Mouse (Mus musculus) hindbrain, embryonic 13.5 days (tissue): ENCODE measurements around the gene Gnai2. TPM values are rescaled to one million over a fixed set of nuclear protein-coding genes. Genes with fewer than 3 reads are reported as not detected.

Experiments
- ATAC-seq: fragments of 200-750 bp; cut with Nextera tagmentation; 2 replicates; pipeline ENCODE4 v1.8.0; 2017; ENCODE audit warnings: moderate TSS enrichment; ENCODE audit not compliant: low FRiP score
- H3K27ac ChIP-seq: fragments of 300-500 bp; sonication (generic); 2 replicates; pipeline ENCODE4 v1.5.1; 2015; ENCODE audit warnings: inconsistent platforms, mild to moderate bottlenecking, moderate library complexity
- H3K27me3 ChIP-seq: fragments of 300-500 bp; sonication (generic); 2 replicates; pipeline ENCODE4 v1.6.1; 2015; ENCODE audit warnings: mild to moderate bottlenecking, inconsistent platforms
- H3K36me3 ChIP-seq: fragments of 300-500 bp; sonication (generic); 2 replicates; pipeline ENCODE4 v1.6.1; 2015; ENCODE audit warnings: mild to moderate bottlenecking, inconsistent platforms
- H3K4me1 ChIP-seq: fragments of 300-500 bp; sonication (generic); replicated peaks from 2 replicates; pipeline ENCODE4 v1.6.1; 2015; ENCODE audit warnings: inconsistent platforms
- H3K4me2 ChIP-seq: fragments of 300-500 bp; sonication (generic); 2 replicates; pipeline ENCODE4 v1.6.1; 2015; ENCODE audit warnings: inconsistent platforms, mild to moderate bottlenecking, moderate library complexity
- H3K4me3 ChIP-seq: fragments of 300-500 bp; sonication (generic); 2 replicates; pipeline ENCODE4 v1.5.1; 2015; ENCODE audit warnings: mild to moderate bottlenecking, inconsistent platforms
- H3K9ac ChIP-seq: fragments of 300-500 bp; sonication (generic); 2 replicates; pipeline ENCODE4 v1.6.1; 2015; ENCODE audit warnings: mild to moderate bottlenecking, inconsistent platforms
- H3K9me3 ChIP-seq: fragments of 300-500 bp; sonication (generic); 2 replicates; pipeline ENCODE4 v1.6.1; 2016; ENCODE audit warnings: inconsistent platforms
- WGBS: fragments of 180-500 bp; shearing (Covaris S2); methylation state at CpG from one replicate; pipeline ENCODE4 v1.1.7; 2015; 5-methylcytosine and 5-hydroxymethylcytosine counted together
- polyA plus RNA-seq: library from polyadenylated mRNA; unstranded; fragments of >200 nt; fragmentation: Nextera tagmentation; extraction: Ambion mirVana; gene quantifications from 2 replicates; pipeline ENCODE4 v1.2.1, GENCODE M21; 2015

Gene Gnai2
- polyA plus RNA-seq, 1 experiment from 2014 or later = 338 TPM

DNA sequence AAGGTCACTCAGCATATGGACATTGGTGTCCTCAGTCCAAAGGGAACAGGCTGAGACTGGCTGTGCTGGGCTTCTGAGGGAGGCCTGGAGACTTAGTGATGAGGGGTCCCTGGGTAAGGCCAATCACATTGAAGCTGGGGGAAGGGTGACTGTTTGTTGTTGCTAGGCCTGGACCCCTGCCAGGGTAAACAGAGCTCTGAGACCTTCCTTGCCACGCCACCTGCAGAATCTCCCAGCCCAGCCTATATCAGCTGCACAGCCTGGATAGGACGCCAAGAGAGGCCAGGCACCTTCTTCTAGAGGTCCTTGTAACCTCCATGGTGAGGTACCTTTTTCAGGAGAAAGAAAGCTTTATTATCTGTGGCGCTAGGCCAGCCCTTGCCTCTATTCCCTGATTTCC is 33.7 kb upstream of the Gnai2 start:
- 58% methylated on average over 3 of the region's 3 CpGs for WGBS
- H3K27me3 ChIP-seq = peaks cover 52% of the 10 kb centered on the region
- no peak for ATAC-seq
- H3K9me3 ChIP-seq = no peaks in the 10 kb centered on the region
- no peak overlapping the region for H3K4me2 ChIP-seq
- H3K9ac ChIP-seq = no peak overlapping the region
- no peak overlapping the region for H3K4me3 ChIP-seq
- H3K36me3 ChIP-seq = no peaks in the 10 kb centered on the region
- H3K27ac ChIP-seq = no peak overlapping the region
- H3K4me1 ChIP-seq = peaks cover 38% of the 10 kb centered on the region

- ATAC-seq = no peak
- no peak overlapping the region for H3K4me3 ChIP-seq
- no peak overlapping the region for H3K4me2 ChIP-seq
- no peak overlapping the region for H3K9ac ChIP-seq
- H3K36me3 ChIP-seq = no peaks in the 10 kb centered on the region
- WGBS = 38% methylated on average over 8 of the region's 8 CpGs
- H3K4me1 ChIP-seq = peaks cover 48% of the 10 kb centered on the region
- H3K27ac ChIP-seq = no peak overlapping the region
- no peaks in the 10 kb centered on the region for H3K9me3 ChIP-seq
- H3K27me3 ChIP-seq = peaks cover 52% of the 10 kb centered on the region
Observed at GRCm38 (mm10) chr9:107668011-107668410, 32.8 kb upstream of the Gnai2 start.

DNA sequence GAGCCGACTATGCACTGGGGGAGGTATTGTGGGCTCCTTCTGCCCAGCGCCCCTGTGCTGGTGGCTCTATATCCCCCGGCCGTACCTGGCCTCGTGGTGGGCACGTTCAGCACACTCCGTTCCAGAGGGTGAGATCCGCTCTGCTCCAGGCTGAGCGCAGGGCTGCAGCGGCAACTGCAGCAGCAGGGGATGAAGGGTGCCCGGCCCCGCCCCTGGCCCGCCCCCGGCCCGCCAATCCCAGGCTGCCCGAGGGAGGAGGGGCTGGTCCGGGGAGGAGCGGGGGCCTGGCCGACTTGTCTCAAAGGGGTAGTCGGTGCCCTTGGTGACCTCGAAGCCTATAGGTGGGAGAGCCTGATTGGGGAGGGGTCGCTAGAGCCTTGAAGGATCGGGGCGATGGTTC is 32.1 kb upstream of the Gnai2 start:
- H3K9me3 ChIP-seq = no peaks in the 10 kb centered on the region
- peak overlapping the region; percentile 60 for H3K27ac ChIP-seq

DNA sequence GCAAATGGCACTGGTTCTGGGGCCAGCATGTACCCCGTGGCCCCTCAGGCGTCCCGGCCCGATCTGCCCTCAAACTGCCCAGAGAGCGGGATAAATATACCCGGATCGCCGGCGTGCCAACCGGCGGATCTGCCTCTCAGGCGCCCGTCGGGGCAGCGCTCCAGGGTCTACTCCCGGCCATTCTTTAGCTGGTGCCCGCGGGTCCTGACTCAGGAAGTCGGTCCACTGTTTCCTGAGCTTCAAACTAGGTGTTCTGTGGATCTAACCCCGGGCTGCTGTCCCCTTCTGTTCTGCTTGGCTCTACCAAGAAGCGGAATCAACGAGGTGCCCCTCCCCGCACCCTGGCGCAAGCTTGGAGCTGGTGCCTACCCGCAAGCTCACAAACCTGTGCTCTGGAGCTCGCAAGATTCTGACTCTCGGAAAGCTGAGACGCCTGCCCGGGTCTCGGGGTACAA is 31.6 kb upstream of the Gnai2 start:
- no peaks in the 10 kb centered on the region for H3K9me3 ChIP-seq
- peaks cover 52% of the 10 kb centered on the region for H3K27me3 ChIP-seq
- under 1% methylated on average over 30 of the region's 30 CpGs for WGBS
- no peaks in the 10 kb centered on the region for H3K36me3 ChIP-seq
- H3K4me3 ChIP-seq = peak overlapping the region; percentile 44
- H3K27ac ChIP-seq = peak overlapping the region; percentile 60
- H3K4me2 ChIP-seq = peak overlapping the region; percentile 74
- peak overlapping the region; percentile 71 for H3K9ac ChIP-seq
- 0 out of 2 replicates have a peak, but pooled peaks have one; percentile 6 for ATAC-seq
- H3K4me1 ChIP-seq = peaks cover 51% of the 10 kb centered on the region

More for the DNA sequence above, 32.1 kb upstream of the Gnai2 start:
- Histone ChIP-seq H3K36me3 (no peaks in the 10 kb centered on the region), H3K4me3 (peak overlapping the region; percentile 44), H3K9ac (peak overlapping the region; percentile 71), H3K27me3 (peaks cover 52% of the 10 kb centered on the region), H3K4me1 (peaks cover 51% of the 10 kb centered on the region), H3K4me2 (peak overlapping the region; percentile 74)
- ATAC-seq = peak; percentile 60
- WGBS = 2% methylated on average over 24 of the region's 24 CpGs

DNA sequence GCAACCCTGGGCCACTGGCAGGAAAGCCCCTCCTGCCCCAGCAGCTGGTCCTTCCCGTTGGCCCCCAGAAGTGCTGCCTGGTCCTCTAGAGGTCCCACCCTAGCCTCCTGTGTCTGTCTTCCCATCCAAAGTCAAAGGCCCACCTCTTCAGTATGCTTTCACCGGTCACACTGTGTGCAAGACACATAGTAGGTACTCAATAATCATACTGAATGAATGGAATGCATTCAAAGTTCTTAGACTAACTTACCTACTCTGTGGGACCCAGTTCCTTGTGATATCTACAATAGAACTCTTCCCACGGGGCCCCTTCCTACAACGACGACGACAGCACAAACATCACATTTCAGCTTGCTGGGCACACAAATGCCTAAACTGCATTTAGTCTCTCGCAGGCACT is 30.1 kb upstream of the Gnai2 start:
- H3K9me3 ChIP-seq = no peaks in the 10 kb centered on the region
- 80% methylated on average over 7 of the region's 7 CpGs for WGBS
- peaks cover 58% of the 10 kb centered on the region for H3K4me1 ChIP-seq
- H3K9ac ChIP-seq = 0 out of 2 replicates have a peak overlapping the region, but pooled peaks have one; percentile 46
- H3K36me3 ChIP-seq = no peaks in the 10 kb centered on the region
- peak overlapping the region; percentile 74; the same call in 1 of the 2 replicates for H3K4me2 ChIP-seq
- no peak overlapping the region for H3K27ac ChIP-seq
- peaks cover 51% of the 10 kb centered on the region for H3K27me3 ChIP-seq
- H3K4me3 ChIP-seq = peak overlapping the region; percentile 44; the same call in 1 of the 2 replicates
- no peak for ATAC-seq

GRCm38 (mm10) chr9:107663525-107663924 is 28.4 kb upstream of the Gnai2 start:
- ATAC-seq = no peak

GRCm38 (mm10) chr9:107662342-107662741 is 27.2 kb upstream of the Gnai2 start:
- no peaks in the 10 kb centered on the region for H3K36me3 ChIP-seq
- peaks cover 30% of the 10 kb centered on the region for H3K27me3 ChIP-seq
- H3K9ac ChIP-seq = no peak overlapping the region
- no peak for ATAC-seq
- H3K9me3 ChIP-seq = no peaks in the 10 kb centered on the region
- no peak overlapping the region for H3K4me2 ChIP-seq
- no peak overlapping the region for H3K4me3 ChIP-seq
- 94% methylated on average over 8 of the region's 8 CpGs for WGBS
- H3K4me1 ChIP-seq = peaks cover 52% of the 10 kb centered on the region
- no peak overlapping the region for H3K27ac ChIP-seq

More at GRCm38 (mm10) chr9:107663525-107663924, 28.4 kb upstream of the Gnai2 start:
- Histone ChIP-seq H3K4me3 (no peak overlapping the region), H3K36me3 (no peaks in the 10 kb centered on the region), H3K9me3 (no peaks in the 10 kb centered on the region), H3K4me2 (peak overlapping the region; percentile 17; the same call in 1 of the 2 replicates), H3K27ac (no peak overlapping the region; the same call in 1 of the 2 replicates), H3K4me1 (peaks cover 64% of the 10 kb centered on the region), H3K27me3 (peaks cover 40% of the 10 kb centered on the region), H3K9ac (peak overlapping the region; percentile 46)
- 34% methylated on average over 9 of the region's 9 CpGs for WGBS

DNA sequence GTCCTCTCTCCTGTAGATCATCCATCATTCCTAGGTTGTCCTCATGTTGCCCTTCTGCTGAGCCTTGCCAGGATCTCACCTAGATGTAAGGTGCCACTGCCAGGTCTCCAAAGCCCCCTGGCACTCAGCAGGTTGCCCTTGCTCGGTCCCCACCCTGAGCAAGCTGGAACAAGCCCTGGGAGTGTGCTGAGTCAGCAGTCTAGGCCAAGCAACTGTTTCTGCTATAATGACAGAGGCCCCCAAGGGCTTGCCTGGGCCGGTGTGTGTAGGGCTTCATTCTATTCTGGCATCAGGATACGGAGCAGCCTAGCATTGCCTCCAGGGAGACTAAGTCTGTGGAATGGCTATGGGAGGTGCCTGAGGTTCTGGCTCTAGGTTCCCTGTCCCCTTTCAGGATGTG is 25.6 kb upstream of the Gnai2 start:
- Histone ChIP-seq H3K36me3 (no peaks in the 10 kb centered on the region), H3K4me1 (peaks cover 37% of the 10 kb centered on the region), H3K4me2 (no peak overlapping the region), H3K9me3 (no peaks in the 10 kb centered on the region), H3K9ac (no peak overlapping the region), H3K27me3 (peaks cover 14% of the 10 kb centered on the region), H3K4me3 (no peak overlapping the region), H3K27ac (no peak overlapping the region)
- 50% methylated on average over 3 of the region's 3 CpGs for WGBS
- no peak for ATAC-seq

- H3K27me3 ChIP-seq = peaks cover 6% of the 10 kb centered on the region
- H3K9ac ChIP-seq = no peak overlapping the region
- no peaks in the 10 kb centered on the region for H3K9me3 ChIP-seq
- 78% methylated on average over 3 of the region's 3 CpGs for WGBS
- ATAC-seq = no peak
- H3K36me3 ChIP-seq = no peaks in the 10 kb centered on the region
- no peak overlapping the region for H3K4me2 ChIP-seq
- H3K4me1 ChIP-seq = peaks cover 35% of the 10 kb centered on the region
- H3K4me3 ChIP-seq = no peak overlapping the region
- H3K27ac ChIP-seq = peak overlapping the region; percentile 62
Observed at GRCm38 (mm10) chr9:107659961-107660360, 24.8 kb upstream of the Gnai2 start.

DNA sequence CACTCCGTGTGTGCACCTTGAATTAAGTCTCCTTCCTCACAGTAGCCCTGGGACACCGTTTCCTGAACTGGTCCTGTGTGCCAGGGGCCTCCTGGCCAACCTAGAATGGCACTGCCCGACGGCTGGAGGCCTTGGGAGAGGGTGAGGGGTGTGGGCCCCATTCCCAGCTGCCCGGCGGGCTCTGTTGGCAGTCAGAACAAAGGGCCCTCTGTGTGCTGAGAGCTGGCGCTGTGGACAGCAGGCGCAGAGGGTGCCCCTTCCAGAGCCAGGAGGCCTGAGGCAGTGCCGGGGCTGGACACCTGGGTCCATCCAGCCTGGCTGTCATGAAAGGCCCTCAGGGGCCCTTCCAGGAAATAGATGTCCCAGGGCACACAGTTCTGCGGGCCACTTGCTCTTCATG is 24.4 kb upstream of the Gnai2 start:
- peaks cover 35% of the 10 kb centered on the region for H3K4me1 ChIP-seq
- H3K9ac ChIP-seq = no peak overlapping the region
- 0 out of 2 replicates have a peak, but pooled peaks cover 3% of the 10 kb centered on the region for H3K27me3 ChIP-seq
- no peaks in the 10 kb centered on the region for H3K36me3 ChIP-seq
- H3K9me3 ChIP-seq = no peaks in the 10 kb centered on the region
- peak; percentile 51; the same call in 1 of the 2 replicates for ATAC-seq
- peak overlapping the region; percentile 62 for H3K27ac ChIP-seq
- WGBS = 51% methylated on average over 10 of the region's 10 CpGs
- no peak overlapping the region for H3K4me2 ChIP-seq
- no peak overlapping the region for H3K4me3 ChIP-seq

- no peaks in the 10 kb centered on the region for H3K36me3 ChIP-seq
- no peak for ATAC-seq
Observed at GRCm38 (mm10) chr9:107658096-107658495, 22.9 kb upstream of the Gnai2 start.

GRCm38 (mm10) chr9:107657144-107657543 is 22.0 kb upstream of the Gnai2 start:
- no peak for ATAC-seq
- 88% methylated on average over 5 of the region's 5 CpGs for WGBS

More at GRCm38 (mm10) chr9:107658096-107658495, 22.9 kb upstream of the Gnai2 start:
- WGBS = 91% methylated on average over 6 of the region's 6 CpGs
- H3K9me3 ChIP-seq = no peaks in the 10 kb centered on the region
- H3K4me1 ChIP-seq = peaks cover 25% of the 10 kb centered on the region
- no peak overlapping the region for H3K4me3 ChIP-seq
- no peak overlapping the region for H3K9ac ChIP-seq
- H3K27ac ChIP-seq = no peak overlapping the region
- H3K27me3 ChIP-seq = no peaks in the 10 kb centered on the region
- no peak overlapping the region for H3K4me2 ChIP-seq

GRCm38 (mm10) chr9:107654585-107654984 is 19.4 kb upstream of the Gnai2 start:
- Histone ChIP-seq H3K4me3 (no peak overlapping the region), H3K27ac (no peak overlapping the region), H3K4me2 (no peak overlapping the region), H3K9me3 (no peaks in the 10 kb centered on the region), H3K4me1 (peaks cover 33% of the 10 kb centered on the region), H3K36me3 (no peaks in the 10 kb centered on the region), H3K27me3 (no peaks in the 10 kb centered on the region), H3K9ac (no peak overlapping the region)
- no peak for ATAC-seq
- 80% methylated on average over 4 of the region's 4 CpGs for WGBS

More at GRCm38 (mm10) chr9:107657144-107657543, 22.0 kb upstream of the Gnai2 start:
- Histone ChIP-seq H3K27me3 (no peaks in the 10 kb centered on the region), H3K9me3 (no peaks in the 10 kb centered on the region), H3K4me1 (peaks cover 21% of the 10 kb centered on the region), H3K9ac (no peak overlapping the region), H3K4me2 (no peak overlapping the region), H3K4me3 (no peak overlapping the region), H3K27ac (no peak overlapping the region), H3K36me3 (no peaks in the 10 kb centered on the region)
